Mouse (Mus musculus): ENCODE data around the gene Ptpn13. TPM values are rescaled to one million over a fixed set of nuclear protein-coding genes. Genes with fewer than 3 reads are reported as not detected.
A peak's percentile ranks its signal among the peaks of the same experiment; 100 is the strongest.

The Ptpn13 gene
- total and polyA plus RNA-seq, 3 experiments = 0.04 TPM; not detected in 2

GRCm38 (mm10) chr5:103501839-103502238 is 76.8 kb downstream of the Ptpn13 start:
- dilution Hi-C loops (cut with MboI; ENCODE audit: extremely low pct_ligation_motif_present, extremely low pct_unique_long_range_greater_than_20kb, low sequenced_read_pairs) (no loop called here), in situ Hi-C loops (cut with MboI; ENCODE audit: low pct_ligation_motif_present, low pct_unique_long_range_greater_than_20kb, low sequenced_read_pairs) (no loop called here)
- Histone ChIP-seq H3K9ac (ENCODE audit: insufficient read depth, low read depth) (no peak overlapping the region), H3K4me1 (ENCODE audit: control insufficient read depth in 1 of 2, insufficient read depth in 2 of 2) (no peaks in the 10 kb centered on the region), H3K4me3 (replicated peaks in 1 of 3; ENCODE audit: low read depth in 2 of 3, low read length in 2 of 3, poor library complexity in 1 of 3) (no peak overlapping the region), H3K27ac (ENCODE audit: insufficient read depth, low read depth) (no peak overlapping the region), H3K79me2 (replicated peaks; ENCODE audit: control insufficient read depth, extremely low read depth, insufficient read depth, poor library complexity, severe bottlenecking) (no peaks in the 10 kb centered on the region), H3K4me2 (ENCODE audit: insufficient read depth, low read depth, poor library complexity, severe bottlenecking) (no peak overlapping the region), H3K9me3 (replicated peaks; ENCODE audit: low read length) (no peaks in the 10 kb centered on the region), H3K36me3 (replicated peaks in 1 of 2; ENCODE audit: control insufficient read depth in 1 of 2, insufficient read depth in 1 of 2, low read length in 1 of 2) (no peaks in the 10 kb centered on the region), H3K27me3 (replicated peaks) (no peaks in the 10 kb centered on the region)
- TF ChIP-seq ZKSCAN1 (IDR thresholded peaks at IDR 0.05; ENCODE audit: borderline replicate concordance, low read depth, low read length) = no peak
- no peak for TF ChIP-seq MYC (IDR thresholded peaks at IDR 0.05; ENCODE audit: low read depth, low read length)
- no peak for TF ChIP-seq ZNF384 (IDR thresholded peaks at IDR 0.05; ENCODE audit: low read depth, low read length)
- no peak for TF ChIP-seq IRF4 (IDR thresholded peaks at IDR 0.05; ENCODE audit: low read depth, low read length)
- no peak for TF ChIP-seq BHLHE40 (IDR thresholded peaks at IDR 0.05; ENCODE audit: low read depth, low read length)
- no peak for TF ChIP-seq RAD21 (IDR thresholded peaks at IDR 0.05; ENCODE audit: low read depth, low read length)
- TF ChIP-seq ELF1 (IDR thresholded peaks at IDR 0.05; ENCODE audit: low read depth, low read length) = no peak
- TF ChIP-seq TCF12 (IDR thresholded peaks at IDR 0.05; ENCODE audit: low read depth, low read length) = no peak
- no peak for TF ChIP-seq TBP (conservative IDR thresholded peaks at IDR 0.05; ENCODE audit: low read depth, low read length)
- TF ChIP-seq CTCF (conservative IDR thresholded peaks at IDR 0.05 in 1 of 2, IDR thresholded peaks at IDR 0.05 in 1 of 2; ENCODE audit: low read depth in 2 of 2, low read length in 2 of 2) = no peak
- TF ChIP-seq SIN3A (IDR thresholded peaks at IDR 0.05; ENCODE audit: low read length) = no peak
- TF ChIP-seq RCOR1 (conservative IDR thresholded peaks at IDR 0.05; ENCODE audit: low read depth, low read length) = no peak
- no peak for TF ChIP-seq ZMIZ1 (IDR thresholded peaks at IDR 0.05; ENCODE audit: low read depth, low read length)
- no peak for TF ChIP-seq POLR2AphosphoS2 (IDR thresholded peaks at IDR 0.05; ENCODE audit: low read depth, low read length)
- no peak for DNase-seq (ENCODE audit: extremely low read depth)

- H3K36me3 ChIP-seq (replicated peaks in 1 of 2; ENCODE audit: control insufficient read depth in 1 of 2, insufficient read depth in 1 of 2, low read length in 1 of 2) = no peaks in the 10 kb centered on the region
- H3K4me2 ChIP-seq (ENCODE audit: insufficient read depth, low read depth, poor library complexity, severe bottlenecking) = no peak overlapping the region
- no peak overlapping the region for H3K27ac ChIP-seq (ENCODE audit: insufficient read depth, low read depth)
- no peaks in the 10 kb centered on the region for H3K79me2 ChIP-seq (replicated peaks; ENCODE audit: control insufficient read depth, extremely low read depth, insufficient read depth, poor library complexity, severe bottlenecking)
- H3K9ac ChIP-seq (ENCODE audit: insufficient read depth, low read depth) = no peak overlapping the region
- in situ Hi-C loops (cut with MboI; ENCODE audit: low pct_ligation_motif_present, low pct_unique_long_range_greater_than_20kb, low sequenced_read_pairs) (no loop called here), dilution Hi-C loops (cut with MboI; ENCODE audit: extremely low pct_ligation_motif_present, extremely low pct_unique_long_range_greater_than_20kb, low sequenced_read_pairs) (no loop called here)
- TF ChIP-seq CTCF (conservative IDR thresholded peaks at IDR 0.05 in 1 of 2, IDR thresholded peaks at IDR 0.05 in 1 of 2; ENCODE audit: low read depth in 2 of 2, low read length in 2 of 2) (peak in 1 of 2 experiments; percentile 49; a peak in 2 of 4 replicates), ZNF384 (IDR thresholded peaks at IDR 0.05; ENCODE audit: low read depth, low read length) (no peak), BHLHE40 (IDR thresholded peaks at IDR 0.05; ENCODE audit: low read depth, low read length) (no peak), PAX5 (IDR thresholded peaks at IDR 0.05; ENCODE audit: low read length) (no peak), MAFK (IDR thresholded peaks at IDR 0.05; ENCODE audit: insufficient replicate concordance, low read length) (no peak), TBP (conservative IDR thresholded peaks at IDR 0.05; ENCODE audit: low read depth, low read length) (no peak), USF1 (IDR thresholded peaks at IDR 0.05; ENCODE audit: low read depth, low read length) (no peak), SMC3 (IDR thresholded peaks at IDR 0.05; ENCODE audit: low read depth, low read length) (peak; percentile 16; the same call in 1 of the 2 replicates), RAD21 (IDR thresholded peaks at IDR 0.05; ENCODE audit: low read depth, low read length) (peak; percentile 3; the same call in 1 of the 2 replicates), JUN (IDR thresholded peaks at IDR 0.05; ENCODE audit: insufficient read depth, low read depth, low read length) (no peak)
- DNase-seq (ENCODE audit: extremely low read depth) = no peak
- H3K9me3 ChIP-seq (replicated peaks; ENCODE audit: low read length) = no peaks in the 10 kb centered on the region
- no peaks in the 10 kb centered on the region for H3K4me1 ChIP-seq (ENCODE audit: control insufficient read depth in 1 of 2, insufficient read depth in 2 of 2)
- H3K4me3 ChIP-seq (replicated peaks in 1 of 3; ENCODE audit: low read depth in 2 of 3, low read length in 2 of 3, poor library complexity in 1 of 3) = no peak overlapping the region
- H3K27me3 ChIP-seq (replicated peaks) = no peaks in the 10 kb centered on the region
Measured at GRCm38 (mm10) chr5:103513162-103513561, 88.2 kb downstream of the Ptpn13 start.

All from CH12.LX (cell line).